Mouse (Mus musculus) embryo, embryonic 11.5 days (tissue): ENCODE results near the gene Evi5l.

ENCODE experiments used
- DNase-seq: peaks from one replicate; pipeline ENCODE4 v3.0.0-alpha.2; 2012; ENCODE audit warnings: low read depth, low spot score

The Evi5l gene

DNA sequence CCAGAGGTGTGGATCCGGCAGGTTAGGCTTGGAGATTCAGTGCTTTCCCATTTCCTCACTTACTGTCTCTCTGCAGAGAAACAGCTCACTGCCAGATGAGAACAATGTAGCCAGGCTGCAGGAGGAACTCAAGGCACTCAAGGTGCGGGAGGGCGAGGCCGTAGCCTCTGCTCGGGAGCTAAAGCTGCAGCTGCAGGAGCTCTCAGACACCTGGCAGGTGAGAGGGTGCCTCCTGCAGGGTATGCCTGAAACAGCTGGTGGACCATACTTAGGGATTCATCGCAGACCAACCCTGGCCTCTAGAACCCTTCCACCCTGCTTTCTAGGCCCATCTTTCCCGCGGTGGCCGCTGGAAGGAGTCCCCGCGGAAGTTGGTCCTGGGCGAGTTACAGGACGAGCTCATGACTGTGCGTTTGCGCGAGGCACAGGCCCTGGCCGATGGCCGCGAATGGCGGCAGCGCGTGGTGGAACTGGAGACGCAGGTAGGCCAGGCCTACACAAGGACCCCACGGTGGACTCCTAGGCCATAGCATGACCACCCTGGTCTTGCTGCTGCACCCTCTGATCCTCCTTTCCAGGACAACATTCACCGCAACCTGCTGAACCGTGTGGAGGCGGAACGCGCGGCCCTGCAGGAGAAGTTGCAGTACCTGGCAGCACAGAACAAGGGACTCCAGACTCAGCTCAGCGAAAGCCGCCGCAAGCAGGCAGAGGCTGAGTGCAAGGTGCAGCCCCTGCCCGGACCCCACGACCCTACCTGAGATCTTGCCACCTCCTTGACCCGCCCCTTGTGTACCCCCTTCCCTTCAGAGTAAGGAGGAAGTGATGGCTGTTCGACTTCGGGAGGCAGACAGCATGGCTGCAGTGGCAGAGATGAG lies 39.1 kb downstream of the Evi5l start:
- no peak for DNase-seq

GRCm38 (mm10) chr8:4206182-4207015 lies 40.0 kb downstream of the Evi5l start:
- no peak for DNase-seq

- DNase-seq: no peak
These were observed 40.6 kb downstream of the Evi5l start for GRCm38 (mm10) chr8:4207016-4207350.

GRCm38 (mm10) chr8:4211097-4211496 lies 44.7 kb downstream of the Evi5l start:
- no peak for DNase-seq

- no peak for DNase-seq
These were observed 46.4 kb downstream of the Evi5l start for GRCm38 (mm10) chr8:4212809-4213209.

DNA sequence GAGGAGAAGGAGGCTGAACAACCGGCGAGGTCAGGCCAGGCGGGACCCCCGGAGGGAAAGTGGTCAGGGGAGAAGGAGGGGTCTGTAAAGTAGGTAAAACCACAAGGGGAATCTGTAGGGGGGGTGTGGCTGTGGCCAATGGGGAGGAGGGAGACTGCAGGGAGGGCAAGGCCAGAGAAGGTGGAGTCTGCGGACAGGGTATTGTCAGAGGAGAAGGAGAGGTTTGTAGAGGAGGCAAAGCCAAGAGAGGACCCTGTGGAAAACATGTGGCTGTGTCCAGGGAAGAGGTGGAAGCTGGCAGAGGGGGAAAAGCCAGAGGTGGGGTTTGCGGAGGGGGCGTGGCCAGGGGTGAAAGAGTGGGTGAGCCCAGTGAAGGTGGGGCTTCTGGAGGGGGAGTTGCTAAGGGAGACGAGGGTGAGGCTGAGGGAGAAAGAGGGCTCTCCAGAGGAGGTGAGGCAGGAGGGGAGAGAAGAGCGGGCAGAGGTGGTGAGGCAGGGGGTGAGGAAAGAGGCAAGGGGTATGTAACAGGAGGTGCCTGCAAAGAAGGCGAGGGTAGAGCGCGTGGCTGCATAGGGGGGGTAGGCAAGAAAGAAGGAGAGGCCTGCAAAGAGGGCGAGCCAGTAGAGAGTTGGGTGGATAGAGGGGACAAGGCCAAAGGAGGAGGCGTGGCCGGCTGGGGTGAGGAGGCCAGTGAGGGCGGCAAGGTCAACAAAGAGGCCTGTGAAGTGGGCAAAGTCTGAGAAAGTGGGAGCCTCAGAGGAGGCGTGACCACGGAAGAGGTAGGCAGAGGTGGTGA lies 47.0 kb downstream of the Evi5l start:
- DNase-seq: no peak

GRCm38 (mm10) chr8:4214006-4214980 lies 47.9 kb downstream of the Evi5l start:
- no peak for DNase-seq

GRCm38 (mm10) chr8:4216296-4216695 lies 49.9 kb downstream of the Evi5l start:
- no peak for DNase-seq

GRCm38 (mm10) chr8:4216791-4217621 lies 50.6 kb downstream of the Evi5l start, which contains the start of gene Prr36:
Gene Prr36, minus strand, starts transcription at chr8:4217459.
- no peak for DNase-seq

- DNase-seq: no peak
These were observed 53.2 kb downstream of the Evi5l start for GRCm38 (mm10) chr8:4219617-4220016.

DNA sequence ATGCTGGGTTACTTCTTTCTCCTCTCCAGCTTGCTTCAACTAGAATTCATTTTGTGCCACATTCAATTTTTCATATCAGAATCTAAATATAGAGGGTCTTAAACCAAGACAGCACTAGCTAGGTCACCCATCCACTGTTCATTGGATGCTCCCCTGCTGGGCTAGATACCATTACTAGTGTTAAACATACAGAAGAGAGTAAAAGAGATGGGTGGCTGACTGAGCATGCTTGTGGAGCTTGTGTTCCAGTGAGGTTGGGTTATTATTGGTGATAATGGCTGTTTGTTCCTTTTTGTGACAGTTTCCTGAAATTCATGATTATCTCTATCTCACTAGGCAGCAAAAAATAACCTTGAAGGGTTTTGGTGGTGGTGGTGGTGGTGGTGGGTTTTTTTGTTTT lies 55.7 kb downstream of the Evi5l start:
- no peak for DNase-seq

DNA sequence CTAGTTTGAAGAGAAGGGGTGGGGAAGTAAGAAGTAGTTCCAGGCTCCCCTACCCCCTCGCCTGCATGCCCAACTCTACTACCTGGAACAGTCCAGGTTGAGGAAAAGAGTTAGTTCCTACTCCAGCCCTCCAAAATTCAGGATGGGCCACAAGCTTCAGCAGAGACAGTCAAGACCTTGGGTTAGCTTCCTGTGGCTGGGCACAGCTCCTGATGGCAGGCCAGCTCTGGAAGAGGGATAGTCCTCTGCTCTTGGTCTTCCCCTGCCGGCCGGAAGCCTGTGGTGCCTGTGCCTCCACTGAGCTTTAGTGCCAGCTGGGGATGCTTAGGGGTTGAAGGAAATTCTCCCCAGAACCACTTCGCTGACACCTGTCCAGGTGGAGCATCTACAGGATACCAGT lies 60.0 kb downstream of the Evi5l start:
- no peak for DNase-seq

- DNase-seq: no peak
These were observed 60.5 kb downstream of the Evi5l start, which contains the start of gene Lrrc8e for GRCm38 (mm10) chr8:4226739-4227347. Gene Lrrc8e, plus strand, starts transcription at chr8:4226827.

GRCm38 (mm10) chr8:4227919-4228318 lies 61.6 kb downstream of the Evi5l start:
- DNase-seq: no peak

DNA sequence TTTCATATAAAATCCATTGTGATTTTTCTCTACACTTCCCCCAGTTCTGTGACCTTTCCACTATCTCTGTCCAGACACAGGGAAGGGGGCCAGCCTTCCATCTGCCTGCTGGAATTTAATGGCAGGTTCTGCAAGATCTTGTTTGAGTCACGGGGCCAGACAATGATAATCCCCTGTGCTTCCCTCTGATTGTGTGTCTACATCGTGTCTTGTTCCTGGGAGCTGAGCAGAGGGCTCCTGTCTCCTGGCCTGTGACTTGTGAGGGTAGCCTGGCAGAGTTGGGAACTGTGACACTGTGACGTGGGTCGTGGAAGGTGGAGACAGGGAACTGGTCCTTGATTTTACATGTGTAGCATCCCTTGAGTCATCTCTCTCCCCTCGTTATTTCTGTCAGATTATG lies 63.4 kb downstream of the Evi5l start:
- no peak for DNase-seq

DNA sequence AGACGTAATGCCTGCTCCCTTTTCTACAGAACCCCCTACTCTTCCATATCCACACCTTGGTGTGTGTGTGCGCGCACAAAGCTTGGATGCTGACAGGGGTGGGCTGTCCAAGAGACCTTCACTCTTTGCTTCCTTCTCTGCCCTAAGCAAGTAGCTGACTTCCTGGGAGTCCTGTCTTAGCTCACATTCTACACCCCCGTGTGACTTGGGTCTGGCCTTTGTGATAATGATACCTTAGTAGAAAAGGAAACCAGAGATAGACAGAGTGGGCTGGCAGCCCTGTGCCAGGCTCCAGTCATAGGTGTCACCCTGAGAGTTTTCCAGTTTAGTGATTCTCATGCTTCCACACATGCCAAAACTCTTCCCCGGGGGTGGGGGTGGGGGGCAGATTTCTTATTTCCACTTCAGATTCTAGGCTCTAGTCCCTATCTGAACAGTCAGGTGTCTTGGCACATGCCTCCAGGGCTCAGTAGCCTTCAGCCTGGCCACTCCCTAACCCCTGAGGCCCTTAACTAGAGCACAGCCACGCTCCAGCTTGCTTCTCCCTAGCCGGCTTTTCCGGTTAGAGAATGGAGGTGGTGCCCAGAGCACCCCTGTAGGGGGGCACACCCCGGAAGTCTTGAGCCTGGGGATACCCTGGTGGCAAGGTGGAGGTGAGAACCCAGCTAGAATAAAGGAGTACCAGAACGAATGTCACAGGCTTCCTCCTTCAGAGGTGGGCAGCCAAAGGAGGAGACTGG lies 64.4 kb downstream of the Evi5l start:
- DNase-seq: no peak

- DNase-seq: no peak
These were observed 71.6 kb downstream of the Evi5l start for GRCm38 (mm10) chr8:4237814-4238433.
